Mouse (Mus musculus) liver, postnatal 0 days (tissue): ENCODE results near the gene Ccdc126.

ENCODE experiments used
- CTCF ChIP-seq: sonication (generic); IDR thresholded peaks from 2 replicates; pipeline ENCODE4 v1.5.1; 2016; ENCODE audit warnings: antibody characterized with exemption, low read depth
- EP300 ChIP-seq: IDR thresholded peaks from 2 replicates; pipeline ENCODE4 v1.6.1; 2016; ENCODE audit warnings: antibody characterized with exemption, low read depth, mild to moderate bottlenecking

GRCm38 (mm10) chr6:49360420-49360819 lies 41.3 kb downstream of the Ccdc126 start:
- no peak for TF ChIP-seq EP300
- TF ChIP-seq CTCF: peak; percentile 33; the same call in 1 of the 2 replicates
